Mouse (Mus musculus) erythroblast, embryonic 14.5 days (primary cell): Measurements from ENCODE around the gene Ing4.

Source experiments
- GATA1 ChIP-seq: IDR thresholded peaks from 2 replicates; pipeline ENCODE4 v1.6.1; 2012; ENCODE audit warnings: low read length, inconsistent platforms, mixed read lengths
- TAL1 ChIP-seq: IDR thresholded peaks from 3 replicates; pipeline ENCODE4 v1.6.1; 2012; ENCODE audit warnings: low read length, inconsistent platforms, mixed read lengths

- TF ChIP-seq GATA1 = no peak
- no peak for TF ChIP-seq TAL1
Measured at GRCm38 (mm10) chr6:124998066-124998465, 41.5 kb upstream of the Ing4 start.
